Mouse (Mus musculus): Measurements from ENCODE around the gene 5430419D17Rik.

Gene 5430419D17Rik

GRCm38 (mm10) chr7:131174121-131174520 lies at the start of gene 5430419D17Rik:
5430419D17Rik (plus strand) TSS chr7:131174402.
- no peak for DNase-seq (ENCODE audit: low read depth, low spot score)

DNA sequence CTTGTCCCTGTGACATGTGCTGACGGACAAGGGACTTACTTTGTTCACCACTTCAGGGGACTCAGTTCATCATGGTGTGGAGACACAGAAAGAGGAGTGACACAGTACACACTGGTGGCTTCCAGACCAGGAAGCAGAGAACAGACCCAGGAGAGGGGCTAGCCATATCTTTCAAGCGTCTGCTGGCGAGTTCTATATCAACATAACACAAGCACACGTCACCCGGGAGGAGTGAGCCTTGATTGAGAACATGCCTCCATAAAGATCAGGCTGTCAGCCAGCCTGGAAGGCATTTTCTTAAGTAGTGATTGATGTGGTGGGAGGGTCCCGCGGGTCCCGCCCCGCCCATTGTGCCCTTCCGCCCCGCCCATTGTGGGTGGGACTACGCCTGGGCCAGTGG lies 44.2 kb upstream of the 5430419D17Rik start:
- DNase-seq (ENCODE audit: low read depth, low spot score) = no peak

DNA sequence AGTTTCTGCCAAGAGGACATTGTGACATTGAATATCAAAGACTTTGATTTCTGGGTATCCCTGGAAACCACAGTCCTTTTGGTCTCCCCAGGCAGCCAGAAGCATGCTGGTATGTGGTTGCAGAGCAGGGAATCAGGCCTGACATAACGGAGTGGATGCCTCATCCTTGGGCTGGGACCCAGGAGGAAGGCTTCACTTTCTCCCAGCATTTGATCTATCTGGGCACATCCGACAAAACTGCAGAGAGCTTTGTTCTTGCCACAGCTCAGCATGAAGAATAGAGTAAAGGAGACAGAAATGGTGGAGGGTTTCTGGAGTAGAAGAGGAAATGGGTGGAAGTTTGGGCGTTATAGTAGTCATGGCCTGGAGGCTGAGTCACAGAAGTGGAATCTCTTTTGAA lies 41.0 kb upstream of the 5430419D17Rik start:
- DNase-seq (ENCODE audit: low read depth, low spot score) = no peak

GRCm38 (mm10) chr7:131146214-131146613 lies 28.0 kb upstream of the 5430419D17Rik start, which contains the start of gene 4933402N03Rik:
4933402N03Rik (minus strand) TSS chr7:131146314.
- DNase-seq (ENCODE audit: low read depth, low spot score) = no peak

DNA sequence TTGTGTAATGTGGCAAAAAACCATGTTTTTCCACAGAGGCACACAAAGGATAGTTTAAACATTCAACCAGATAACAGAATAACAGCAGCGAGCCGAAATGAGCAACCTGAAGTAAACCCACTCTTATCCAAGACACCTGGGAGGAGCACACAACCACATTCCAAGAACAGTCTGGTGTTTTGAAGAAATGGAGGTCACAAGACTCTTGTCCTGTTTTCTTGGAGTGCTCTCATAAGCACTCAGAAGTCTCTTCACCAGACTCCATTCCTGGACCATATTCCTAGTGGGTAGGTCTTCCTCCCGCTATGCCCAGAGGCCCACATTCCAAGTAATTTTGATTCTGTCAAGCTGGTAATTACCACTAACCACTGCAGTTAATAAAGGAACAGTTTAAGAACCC lies 24.0 kb upstream of the 5430419D17Rik start:
- no peak for DNase-seq (ENCODE audit: low read depth, low spot score)

DNA sequence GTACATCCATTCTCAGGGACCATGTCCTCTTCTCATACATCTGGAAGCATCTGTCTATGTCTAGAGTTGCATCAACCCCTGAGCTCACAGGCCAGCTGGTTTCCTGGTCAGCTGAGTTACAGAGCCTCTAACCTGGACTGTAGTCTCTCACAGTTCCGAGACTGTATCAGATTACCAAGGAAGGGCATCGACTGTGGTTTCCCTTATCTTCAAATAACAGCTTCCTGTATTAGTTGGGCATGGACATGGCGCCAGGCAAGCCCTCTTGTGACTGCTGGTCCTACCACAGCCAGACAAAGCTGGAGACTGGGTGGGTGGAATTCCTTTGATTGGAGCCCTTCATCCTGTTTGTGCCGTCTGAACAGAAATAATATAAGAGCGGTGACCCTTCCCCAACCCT lies 21.2 kb upstream of the 5430419D17Rik start:
- no peak for DNase-seq (ENCODE audit: low read depth, low spot score)

DNA sequence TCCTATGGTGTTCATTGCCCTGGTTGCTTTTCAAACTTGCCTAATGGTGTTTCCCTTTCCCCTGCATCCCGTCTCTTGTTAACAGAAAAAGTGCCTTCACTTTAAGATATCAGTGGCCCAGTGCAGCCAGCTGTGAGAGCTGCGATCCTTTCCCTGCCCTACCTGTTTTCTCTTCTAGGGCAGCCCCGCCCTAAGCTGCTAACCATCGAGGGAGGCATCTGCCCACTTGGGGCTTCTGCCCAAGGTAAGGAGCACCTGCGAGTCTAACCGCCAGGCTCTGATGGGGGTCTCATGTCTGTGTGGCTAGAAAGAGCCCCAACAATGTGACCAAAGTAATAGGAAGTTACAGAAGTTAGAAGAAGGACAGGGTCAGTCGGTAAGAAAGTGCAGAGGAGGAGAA lies 12.0 kb upstream of the 5430419D17Rik start:
- DNase-seq (ENCODE audit: low read depth, low spot score) = no peak

GRCm38 (mm10) chr7:131167771-131168170 lies 6.4 kb upstream of the 5430419D17Rik start:
- DNase-seq (ENCODE audit: low read depth, low spot score) = no peak

DNA sequence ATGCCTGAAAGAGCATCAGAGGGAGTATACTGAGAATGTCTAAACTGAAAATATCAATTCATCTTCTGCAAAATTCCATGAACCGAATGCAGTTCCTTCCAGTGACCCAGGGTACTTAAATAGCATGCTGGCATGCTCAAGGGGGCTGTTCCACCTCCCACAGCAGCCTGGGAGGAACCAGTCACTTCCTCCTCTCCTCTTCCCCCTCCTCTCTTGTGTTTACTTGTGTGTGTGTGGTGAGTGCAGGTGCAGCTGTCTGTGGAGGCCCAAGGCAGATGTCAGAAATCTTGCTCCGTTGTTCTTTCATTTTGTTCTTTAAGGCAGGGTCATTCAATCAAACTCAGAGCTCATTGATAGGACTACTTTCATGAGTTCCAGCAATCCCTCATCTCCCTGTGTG lies 5.1 kb upstream of the 5430419D17Rik start:
- no peak for DNase-seq (ENCODE audit: low read depth, low spot score)

GRCm38 (mm10) chr7:131182685-131183084 lies 8.5 kb downstream of the 5430419D17Rik start:
- no peak for DNase-seq (ENCODE audit: low read depth, low spot score)

DNA sequence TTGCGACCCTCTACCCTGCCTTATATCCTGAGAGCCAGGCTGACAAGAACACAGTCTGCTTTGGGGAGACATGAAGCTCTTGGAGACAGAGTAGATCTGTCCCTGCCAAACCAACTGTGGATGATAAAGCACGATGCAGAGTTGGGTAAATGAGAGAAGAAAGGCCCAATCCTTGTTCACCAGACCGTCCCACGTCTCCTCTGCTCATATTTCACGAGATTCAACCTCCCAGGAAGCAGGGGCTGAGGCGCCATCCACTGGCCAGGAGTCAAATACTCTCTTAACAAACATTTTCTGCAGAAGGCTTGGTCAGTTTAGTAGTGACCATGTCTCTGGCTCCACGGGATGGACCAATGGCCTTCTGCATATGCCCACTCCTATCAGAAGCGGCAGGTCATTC lies 10.1 kb downstream of the 5430419D17Rik start:
- DNase-seq (ENCODE audit: low read depth, low spot score) = no peak

DNA sequence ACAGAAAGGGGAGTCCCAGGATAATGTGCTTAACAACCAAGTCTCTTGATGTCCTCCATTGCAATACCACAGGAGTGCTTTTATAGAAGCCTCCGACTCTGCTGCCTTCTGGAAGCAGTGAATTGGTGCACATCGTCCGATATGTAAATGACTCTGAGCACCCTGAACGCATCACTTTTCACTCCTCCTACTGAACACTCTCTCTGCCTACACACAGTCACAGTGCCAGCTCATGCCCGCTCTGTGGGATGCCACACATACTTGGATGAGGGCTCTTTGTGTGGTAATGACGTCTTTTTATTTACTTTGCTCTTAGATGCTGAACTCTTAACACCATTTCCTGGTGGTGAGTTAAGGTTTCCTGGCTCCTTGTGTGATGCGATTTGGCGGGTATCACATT lies 12.8 kb downstream of the 5430419D17Rik start:
- no peak for DNase-seq (ENCODE audit: low read depth, low spot score)

DNA sequence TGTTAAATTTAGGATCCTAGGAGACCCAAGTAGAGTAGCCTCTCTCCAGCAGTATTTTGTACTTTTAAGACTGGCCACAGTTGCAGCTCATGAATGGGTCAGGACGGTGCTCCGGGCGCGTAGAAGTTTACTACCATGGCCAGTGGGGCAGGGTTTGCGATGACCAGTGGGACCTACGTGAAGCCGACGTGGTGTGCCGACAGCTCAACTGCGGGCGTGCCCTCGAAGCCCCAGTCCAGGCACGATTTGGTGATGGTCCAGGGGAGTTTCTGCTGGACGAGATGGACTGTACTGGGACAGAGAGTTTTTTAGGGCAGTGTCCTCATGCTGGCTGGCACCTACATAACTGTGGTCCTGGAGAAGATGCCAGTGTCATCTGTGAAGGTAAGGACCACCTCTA lies 13.8 kb downstream of the 5430419D17Rik start:
- no peak for DNase-seq (ENCODE audit: low read depth, low spot score)

DNA sequence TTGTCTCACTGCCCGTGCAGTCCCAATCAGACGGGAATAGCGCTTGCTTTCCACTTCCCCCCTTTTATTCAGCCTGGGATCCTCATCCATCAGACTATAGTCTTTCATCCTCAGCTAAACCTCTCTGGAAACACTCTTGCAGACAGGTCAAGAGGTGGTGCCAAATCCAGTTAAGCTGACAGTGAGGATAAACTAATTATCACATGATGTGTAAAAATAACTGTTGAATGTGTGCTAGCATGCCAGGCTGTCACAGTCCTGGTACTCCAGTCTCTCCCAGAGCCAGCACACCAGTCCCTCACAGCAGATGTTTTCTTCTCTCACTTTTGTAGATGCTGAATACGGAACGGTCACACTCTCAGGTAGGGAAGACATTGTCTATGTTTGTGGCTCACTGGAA lies 48.9 kb downstream of the 5430419D17Rik start:
- DNase-seq (ENCODE audit: low read depth, low spot score) = no peak

- no peak for DNase-seq (ENCODE audit: low read depth, low spot score)
These were observed 61.9 kb downstream of the 5430419D17Rik start for GRCm38 (mm10) chr7:131236091-131236490.

DNA sequence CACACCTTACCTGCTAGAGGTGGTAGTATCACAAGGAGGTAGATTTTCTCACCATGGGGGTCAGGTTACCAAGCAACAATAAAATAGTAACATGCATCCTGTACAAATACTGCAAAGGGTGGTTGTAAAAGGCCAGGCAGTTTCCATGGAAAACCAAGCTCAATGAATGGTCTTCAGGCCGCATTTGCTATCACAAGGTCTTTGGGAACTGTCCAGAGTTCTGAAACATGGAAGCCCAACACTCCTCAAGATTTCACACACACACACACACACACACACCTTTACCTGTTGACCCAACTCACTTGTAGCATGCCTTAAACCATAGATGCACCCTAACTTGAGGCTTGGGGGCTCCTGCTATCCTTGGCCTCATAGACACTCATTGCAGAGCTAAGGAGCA lies 70.8 kb downstream of the 5430419D17Rik start:
- DNase-seq (ENCODE audit: low read depth, low spot score) = no peak

DNA sequence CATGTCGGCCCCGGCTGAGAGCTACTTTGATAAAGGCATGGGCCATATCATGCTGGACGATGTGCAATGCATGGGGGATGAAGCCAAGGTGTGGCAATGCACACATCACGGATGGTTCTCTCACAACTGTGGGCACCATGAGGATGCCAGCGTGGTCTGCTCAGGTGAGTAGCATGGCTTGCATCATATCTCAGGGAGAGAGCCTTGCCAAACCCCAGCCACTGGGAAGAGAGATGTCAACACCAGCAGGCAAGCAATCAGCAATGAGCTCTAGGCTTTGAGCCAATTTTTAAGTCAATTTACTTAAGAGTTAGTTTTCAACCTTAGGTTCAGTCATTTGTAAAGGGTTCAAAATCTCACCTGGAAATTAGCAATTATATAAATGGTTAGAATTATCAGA lies 82.6 kb downstream of the 5430419D17Rik start:
- DNase-seq (ENCODE audit: low read depth, low spot score) = no peak

GRCm38 (mm10) chr7:131257309-131257708 lies 83.1 kb downstream of the 5430419D17Rik start:
- peak; percentile 7 for DNase-seq (ENCODE audit: low read depth, low spot score)

DNA sequence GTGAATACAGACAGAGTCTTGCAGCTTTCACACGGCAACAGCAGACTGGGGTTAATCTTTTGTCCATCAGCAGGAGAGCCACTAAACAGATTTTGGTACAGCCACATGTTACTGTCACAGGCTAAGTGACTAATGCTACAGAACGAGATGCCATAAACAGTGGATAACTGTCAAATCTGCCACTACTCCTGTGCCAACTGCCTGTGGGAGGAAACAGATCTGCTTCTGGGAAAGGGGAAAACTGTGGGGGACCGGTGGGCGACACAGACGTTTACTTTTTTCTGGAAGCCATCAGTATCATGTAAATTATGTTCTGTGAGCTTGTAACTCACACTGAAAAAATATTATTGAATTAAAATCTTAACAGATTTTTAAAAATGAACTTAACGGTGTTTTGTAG lies 86.7 kb downstream of the 5430419D17Rik start:
- DNase-seq (ENCODE audit: low read depth, low spot score) = no peak

DNA sequence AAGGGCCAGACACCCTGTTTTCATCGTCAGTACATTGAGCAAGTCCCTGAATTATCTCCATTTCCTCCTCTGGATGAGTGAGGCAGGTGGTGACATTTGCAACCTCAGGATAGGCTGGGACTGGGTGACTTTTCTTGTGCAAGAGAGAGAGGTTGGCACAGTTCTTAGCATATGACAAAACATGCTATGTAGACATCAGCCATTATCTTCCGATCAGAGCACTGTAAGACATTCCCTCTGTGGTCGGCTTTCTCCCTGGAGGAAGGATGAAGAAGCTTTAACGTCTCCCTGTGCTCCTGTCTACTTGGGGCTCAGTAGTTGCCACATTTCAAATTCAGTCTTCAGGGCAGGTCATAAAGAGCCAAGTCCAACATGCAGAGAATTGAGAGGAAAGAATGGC lies 90.0 kb downstream of the 5430419D17Rik start:
- no peak for DNase-seq (ENCODE audit: low read depth, low spot score)

DNA sequence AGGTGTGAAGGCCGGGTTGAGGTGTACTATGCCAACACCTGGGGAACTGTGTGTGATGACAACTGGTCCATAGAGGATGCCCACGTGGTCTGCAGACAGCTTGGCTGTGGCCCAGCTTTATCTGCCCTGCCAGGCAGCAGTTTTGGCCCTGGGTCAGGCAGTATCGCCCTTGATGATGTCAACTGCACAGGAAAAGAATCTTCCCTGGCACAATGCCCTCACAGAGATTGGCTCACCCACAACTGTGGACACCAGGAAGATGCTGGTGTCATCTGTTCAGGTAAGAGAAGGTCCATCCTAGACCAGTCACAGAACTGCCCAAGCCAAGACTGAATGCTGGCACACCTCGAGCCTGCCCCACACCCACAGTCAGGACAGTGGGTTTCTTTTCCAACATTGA lies 91.6 kb downstream of the 5430419D17Rik start:
- DNase-seq (ENCODE audit: low read depth, low spot score) = no peak

GRCm38 (mm10) chr7:131297151-131297550 lies 122.9 kb downstream of the 5430419D17Rik start:
- DNase-seq (ENCODE audit: low read depth, low spot score) = no peak

GRCm38 (mm10) chr7:131303340-131303739 lies 129.1 kb downstream of the 5430419D17Rik start:
- no peak for DNase-seq (ENCODE audit: low read depth, low spot score)

- DNase-seq (ENCODE audit: low read depth, low spot score) = no peak
These were observed 132.5 kb downstream of the 5430419D17Rik start for GRCm38 (mm10) chr7:131306733-131307132.
